10 mouse cellular contexts compared by ENCODE assay signal in genomic region chr11:115712268-115712667, GRCm38 (mm10). TPM values are rescaled to one million over a fixed set of nuclear protein-coding genes. Genes with fewer than 3 reads are reported as not detected.
A peak's percentile ranks its signal among the peaks of the same experiment; 100 is the strongest.
DNase-seq lines count a peak whose midpoint lies in the region; ATAC-seq and TF ChIP-seq lines count a peak whose summit lies in the region.
"Had no signal": no experiment of that assay in that cellular context is flagged by ENCODE, and none has a peak within 500 bp of the region (broad histone marks: within the 10 kb centered on the region; RNA-seq: fewer than 3 reads in every experiment).

No protein-coding gene starts in this region.

- no peak for ATAC-seq in liver, embryonic 11.5 days (replicated peaks; ENCODE audit: low FRiP score)
- ATAC-seq in liver, embryonic 14.5 days (ENCODE audit: insufficient read depth): no peak

- TF ChIP-seq CTCF in MEL (IDR thresholded peaks at IDR 0.05 in 2 of 3, conservative IDR thresholded peaks at IDR 0.05 in 1 of 3; ENCODE audit: control insufficient read depth in 1 of 3, insufficient read depth in 1 of 3, low read depth in 2 of 3, low read length in 3 of 3, poor library complexity in 1 of 3, severe bottlenecking in 1 of 3): no peak
- TF ChIP-seq CTCF in liver, embryonic 14.5 days (IDR thresholded peaks at IDR 0.05; ENCODE audit: low read depth): no peak

- no peak overlapping the region; the same call in 1 of the 2 replicates for H3K4me3 ChIP-seq in liver, embryonic 11.5 days (ENCODE audit: low read depth, low read length)
- H3K4me3 ChIP-seq in MEL (ENCODE audit: control insufficient read depth in 1 of 2, insufficient read depth in 1 of 2, low read depth in 2 of 2, low read length in 2 of 2): peak overlapping the region; percentile 23 to 50
- no peak overlapping the region for H3K4me3 ChIP-seq in liver, embryonic 14.5 days (ENCODE audit: insufficient read depth in 1 of 2, low read depth in 2 of 2, low read length in 2 of 2)
- H3K4me3 ChIP-seq: heart, embryonic 10.5 days; limb, embryonic 12.5 days; midbrain, embryonic 12.5 days had no signal

- H3K27ac ChIP-seq in liver, embryonic 11.5 days (ENCODE audit: low read depth, low read length): peak overlapping the region; percentile 47
- peak overlapping the region; percentile 100 for H3K27ac ChIP-seq in MEL (ENCODE audit: control insufficient read depth, low read depth, low read length)
- no peak overlapping the region; the same call in 1 of the 2 replicates for H3K27ac ChIP-seq in liver, embryonic 14.5 days
- H3K27ac ChIP-seq: heart, embryonic 10.5 days; limb, embryonic 12.5 days; midbrain, embryonic 12.5 days had no signal

- H3K4me2 ChIP-seq in liver, embryonic 11.5 days: peak overlapping the region; percentile 37
- peak overlapping the region; percentile 29; the same call in 1 of the 2 replicates for H3K4me2 ChIP-seq in liver, embryonic 14.5 days (ENCODE audit: low read depth)
- H3K4me2 ChIP-seq: limb, embryonic 12.5 days; midbrain, embryonic 12.5 days had no signal

- TF ChIP-seq EP300 in MEL (IDR thresholded peaks at IDR 0.05; ENCODE audit: low read depth in 1 of 2, low read length in 2 of 2): peak in 1 of 2 experiments; percentile 60; a peak in 2 of 4 replicates
- TF ChIP-seq EP300 in liver, embryonic 14.5 days (IDR thresholded peaks at IDR 0.05; ENCODE audit: low read depth): no peak

- no peaks in the 10 kb centered on the region for H3K9me3 ChIP-seq in liver, embryonic 11.5 days (ENCODE audit: control insufficient read depth, low read length)
- no peaks in the 10 kb centered on the region for H3K9me3 ChIP-seq in MEL (replicated peaks; ENCODE audit: insufficient read depth, low read length)
- H3K9me3 ChIP-seq in liver, embryonic 14.5 days (ENCODE audit: control insufficient read depth, low read length): no peaks in the 10 kb centered on the region
- H3K9me3 ChIP-seq: heart, embryonic 10.5 days; limb, embryonic 12.5 days; midbrain, embryonic 12.5 days had no signal

- no peak for TF ChIP-seq RAD21 in MEL (IDR thresholded peaks at IDR 0.05; ENCODE audit: low read depth, low read length)

- no peaks in the 10 kb centered on the region for H3K36me3 ChIP-seq in liver, embryonic 11.5 days (ENCODE audit: control insufficient read depth, insufficient read depth, low read length)
- H3K36me3 ChIP-seq in MEL (ENCODE audit: control insufficient read depth in 1 of 2, insufficient read depth in 2 of 2, low read length in 2 of 2): peaks cover 0 to 48% of the 10 kb centered on the region in 2 experiments; a peak in 2 of 4 replicates
- no peaks in the 10 kb centered on the region for H3K36me3 ChIP-seq in liver, embryonic 14.5 days (replicated peaks; ENCODE audit: control insufficient read depth, insufficient read depth, low read depth)
- H3K36me3 ChIP-seq: heart, embryonic 10.5 days; limb, embryonic 12.5 days; midbrain, embryonic 12.5 days had no signal

- H3K4me1 ChIP-seq in liver, embryonic 11.5 days (replicated peaks; ENCODE audit: control insufficient read depth, insufficient read depth, low read length): peaks cover 31% of the 10 kb centered on the region
- H3K4me1 ChIP-seq in MEL (ENCODE audit: control insufficient read depth in 1 of 2, insufficient read depth in 2 of 2, low read length in 2 of 2): peaks cover 15 to 48% of the 10 kb centered on the region in 2 experiments
- H3K4me1 ChIP-seq in liver, embryonic 14.5 days (replicated peaks; ENCODE audit: control insufficient read depth in 2 of 2, insufficient read depth in 2 of 2, low read length in 1 of 2): peaks cover 15 to 32% of the 10 kb centered on the region in 2 experiments

- no peaks in the 10 kb centered on the region for H3K27me3 ChIP-seq in liver, embryonic 11.5 days (replicated peaks; ENCODE audit: control insufficient read depth, insufficient read depth, low read length)
- no peaks in the 10 kb centered on the region for H3K27me3 ChIP-seq in MEL (ENCODE audit: control insufficient read depth in 1 of 2, insufficient read depth in 2 of 2, low read length in 2 of 2)
- no peaks in the 10 kb centered on the region for H3K27me3 ChIP-seq in liver, embryonic 14.5 days (ENCODE audit: control insufficient read depth, insufficient read depth, low read length)
- H3K27me3 ChIP-seq: limb, embryonic 12.5 days; midbrain, embryonic 12.5 days had no signal

- 0 out of 2 replicates have a peak overlapping the region, but pooled peaks have one; percentile 16 for H3K9ac ChIP-seq in liver, embryonic 11.5 days (ENCODE audit: low read depth, low read length)
- H3K9ac ChIP-seq in MEL (ENCODE audit: control insufficient read depth, low read depth, low read length, poor library complexity, severe bottlenecking): peak overlapping the region; percentile 72
- H3K9ac ChIP-seq in liver, embryonic 14.5 days (replicated peaks): peak overlapping the region; percentile 16; the same call in 1 of the 2 replicates
- H3K9ac ChIP-seq: limb, embryonic 12.5 days; midbrain, embryonic 12.5 days had no signal

- WGBS in liver, embryonic 11.5 days: 38% methylated on average over 2 of the region's 2 CpGs
- WGBS in liver, embryonic 14.5 days (ENCODE audit: insufficient replicate concordance): 2% methylated on average over 2 of the region's 2 CpGs

- DNase-seq in liver, embryonic 11.5 days (ENCODE audit: low spot score): no peak
- DNase-seq in liver: no peak
- peak; percentile 94 for DNase-seq in MEL (ENCODE audit: low read depth, low spot score)
- no peak for DNase-seq in liver, embryonic 14.5 days (ENCODE audit: low read depth in 3 of 3, low spot score in 3 of 3)
- DNase-seq in thymus, postnatal 10 days (ENCODE audit: low spot score in 2 of 2): peak; percentile 27 to 43
- no peak for DNase-seq in frontal cortex, postnatal 14 days (ENCODE audit: low spot score in 2 of 2)
- DNase-seq in cerebellum, adult 11 months: no peak

- peaks cover 36% of the 10 kb centered on the region for H3K79me2 ChIP-seq in MEL (ENCODE audit: control insufficient read depth, insufficient read depth, low read length, poor library complexity)

- TF ChIP-seq POLR2A in MEL (IDR thresholded peaks at IDR 0.05; ENCODE audit: control insufficient read depth in 1 of 2, insufficient read depth in 1 of 2, low read depth in 1 of 2, low read length in 2 of 2, poor library complexity in 1 of 2): peak in 1 of 2 experiments; percentile 68; a peak in 1 of 4 replicates

TF ChIP-seq in MEL, 35 proteins besides CTCF, POLR2A, EP300 and RAD21:
- TF ChIP-seq ELF1 (IDR thresholded peaks at IDR 0.05; ENCODE audit: low read depth, low read length): peak; percentile 76
- TF ChIP-seq E2F4 (IDR thresholded peaks at IDR 0.05; ENCODE audit: borderline replicate concordance, low read depth, low read length): peak; percentile 83
- TF ChIP-seq MYB (IDR thresholded peaks at IDR 0.05; ENCODE audit: low read depth, low read length): no peak
- TF ChIP-seq TCF12 (IDR thresholded peaks at IDR 0.05; ENCODE audit: low read depth, low read length): peak; percentile 31; the same call in 1 of the 2 replicates
- TF ChIP-seq GATA1 (IDR thresholded peaks at IDR 0.05; ENCODE audit: low read depth, low read length): peak; percentile 20; the same call in 1 of the 2 replicates
- peak; percentile 62; the same call in 1 of the 2 replicates for TF ChIP-seq POLR2AphosphoS2 (IDR thresholded peaks at IDR 0.05; ENCODE audit: low read length)
- peak; percentile 24; the same call in 1 of the 2 replicates for TF ChIP-seq HCFC1 (IDR thresholded peaks at IDR 0.05; ENCODE audit: low read depth, low read length)
- TF ChIP-seq MEF2A (IDR thresholded peaks at IDR 0.05; ENCODE audit: extremely low read depth, insufficient replicate concordance, low read depth, low read length, poor library complexity, severe bottlenecking): no peak
- TF ChIP-seq CHD2 (IDR thresholded peaks at IDR 0.05; ENCODE audit: low read length): no peak
- TF ChIP-seq MAZ (IDR thresholded peaks at IDR 0.05; ENCODE audit: low read depth, low read length): 0 out of 2 replicates have a peak, but pooled peaks have one; percentile 6
- TF ChIP-seq NELFE (IDR thresholded peaks at IDR 0.05; ENCODE audit: low read depth, low read length): peak; percentile 72
- peak; percentile 98 for TF ChIP-seq CHD1 (IDR thresholded peaks at IDR 0.05; ENCODE audit: low read depth, low read length)
- TF ChIP-seq ZKSCAN1 (IDR thresholded peaks at IDR 0.05; ENCODE audit: low read depth, low read length): no peak
- TF ChIP-seq TBP (IDR thresholded peaks at IDR 0.05; ENCODE audit: low read depth, low read length): peak; percentile 88

RNA-seq across cellular contexts. Expression of gene Grb2, which starts 3.9 kb away (rescaled TPM):
- polyA plus RNA-seq in liver, embryonic 11.5 days (2014; fragmentation: Nextera tagmentation; extraction: Ambion mirVana): 47.2 and 52.8 TPM in 2 replicates
- 75.3 and 93.2 TPM in 2 replicates for total RNA-seq in MEL (2012; rRNA removed)
- polyA plus RNA-seq in MEL (2012; ENCODE audit: insufficient read depth in 1 of 2, insufficient read length in 2 of 2, low read depth in 1 of 2, low replicate concordance in 2 of 2, missing spikeins in 1 of 2): 100 to 1,000 TPM in 1 of 2 experiments, not detected in 1; 261 TPM
- 15.7 and 22.4 TPM in 2 replicates for polyA plus RNA-seq in liver, embryonic 14.5 days (2012; rRNA removed)
- 26.0 and 30.1 TPM in 2 replicates for polyA plus RNA-seq in liver, embryonic 14.5 days (2014; fragmentation: Nextera tagmentation; extraction: Ambion mirVana)

RNA-seq across cellular contexts. Expression of gene Tmem94, which starts 53.0 kb away (rescaled TPM):
- polyA plus RNA-seq in liver, embryonic 11.5 days (2014; fragmentation: Nextera tagmentation; extraction: Ambion mirVana): 14.1 and 14.4 TPM in 2 replicates
- total RNA-seq in MEL (2012; rRNA removed): 23.2 and 26.2 TPM in 2 replicates
- 10 to 100 TPM; 38.9 to 64.4 TPM for polyA plus RNA-seq in MEL (2012; ENCODE audit: insufficient read depth in 1 of 2, insufficient read length in 2 of 2, low read depth in 1 of 2, low replicate concordance in 2 of 2, missing spikeins in 1 of 2)
- polyA plus RNA-seq in liver, embryonic 14.5 days (2012; rRNA removed): 11.0 and 13.8 TPM in 2 replicates
- polyA plus RNA-seq in liver, embryonic 14.5 days (2014; fragmentation: Nextera tagmentation; extraction: Ambion mirVana): 3.7 and 6.1 TPM in 2 replicates

Comparison
In these comparisons a context has a peak if more than half of its experiments do, and no peak if none do; other contexts are left out.
1. DNase-seq: peak in MEL (single experiment) and thymus, postnatal 10 days (2 of 2); none in liver, embryonic 11.5 days (single experiment), liver (single experiment), liver, embryonic 14.5 days (0 of 3), frontal cortex, postnatal 14 days (0 of 2) and cerebellum, adult 11 months (single experiment).
2. H3K4me3 ChIP-seq: peak in MEL (2 of 2); none in liver, embryonic 11.5 days (single experiment) and liver, embryonic 14.5 days (0 of 2).
3. H3K9ac ChIP-seq: peak in every context shown above with its lines; median percentile 72 in MEL; 16 in liver, embryonic 11.5 days; 16 in liver, embryonic 14.5 days.